Mouse (Mus musculus) forebrain, embryonic 11.5 days (tissue): ENCODE results near the gene Arhgef5. TPM values are rescaled to one million over a fixed set of nuclear protein-coding genes. Genes with fewer than 3 reads are reported as not detected.

ENCODE experiments used
- polyA plus RNA-seq: library from polyadenylated mRNA; unstranded; fragments of >200 nt; fragmentation: Nextera tagmentation; extraction: Ambion mirVana; gene quantifications from 2 replicates; pipeline ENCODE4 v1.2.1, GENCODE M21; 2014

The Arhgef5 gene
- polyA plus RNA-seq, 1 experiment from 2014 or later, result 2.2 TPM

Other genes starting within 250 kb of the Arhgef5 start
- not detected in 2 replicates for gene Olfr441, start 159.2 kb upstream of the Arhgef5 start, polyA plus RNA-seq
- gene Olfr237-ps1, start 119.0 kb upstream of the Arhgef5 start, polyA plus RNA-seq, result not detected in 2 replicates
- not detected in 2 replicates for gene Olfr437, start 102.3 kb upstream of the Arhgef5 start, polyA plus RNA-seq
- not detected in 2 replicates for gene Olfr13, start 93.4 kb upstream of the Arhgef5 start, polyA plus RNA-seq
- not detected in 2 replicates for gene Olfr435, start 68.4 kb upstream of the Arhgef5 start, polyA plus RNA-seq
- not detected in 2 replicates for gene Olfr434, start 52.6 kb upstream of the Arhgef5 start, polyA plus RNA-seq
- not detected in 2 replicates for gene Olfr47, start 34.1 kb upstream of the Arhgef5 start, polyA plus RNA-seq
- gene Nobox, start 44.0 kb downstream of the Arhgef5 start, polyA plus RNA-seq, result not detected in 2 replicates